Mouse (Mus musculus) testis, adult 2 months (tissue): Measurements from ENCODE around the gene Spon1. TPM values are rescaled to one million over a fixed set of nuclear protein-coding genes. Genes with fewer than 3 reads are reported as not detected.
A peak's percentile ranks its signal among the peaks of the same experiment; 100 is the strongest.

ENCODE experiments used
- H3K27ac ChIP-seq: fragments of 200-500 bp; 2 replicates; pipeline ENCODE4 v1.5.1; 2012; ENCODE audit warnings: low read depth, low read length; ENCODE audit not compliant: control insufficient read depth, insufficient read depth
- H3K27me3 ChIP-seq: fragments of 200-500 bp; 2 replicates; pipeline ENCODE4 v1.6.1; 2012; ENCODE audit warnings: mild to moderate bottlenecking, low read length, moderate library complexity; ENCODE audit not compliant: control insufficient read depth, insufficient read depth
- H3K36me3 ChIP-seq: fragments of 200-500 bp; 2 replicates; pipeline ENCODE4 v1.6.1; 2012; ENCODE audit warnings: mild to moderate bottlenecking, low read length; ENCODE audit not compliant: control insufficient read depth, insufficient read depth
- H3K4me1 ChIP-seq: fragments of 200-500 bp; 2 replicates; pipeline ENCODE4 v1.6.1; 2012; ENCODE audit warnings: low read length; ENCODE audit not compliant: control insufficient read depth, insufficient read depth
- H3K4me3 ChIP-seq: fragments of 200-500 bp; 2 replicates; pipeline ENCODE4 v1.5.1; 2012; ENCODE audit warnings: low read depth, mild to moderate bottlenecking, low read length, moderate library complexity, mixed read lengths; ENCODE audit not compliant: control insufficient read depth
- CTCF ChIP-seq: fragments of 200-500 bp; IDR thresholded peaks from 2 replicates; pipeline ENCODE4 v1.5.1; 2012; ENCODE audit warnings: low read depth, mild to moderate bottlenecking, inconsistent platforms, low read length, moderate library complexity; ENCODE audit not compliant: control insufficient read depth, insufficient read depth, insufficient replicate concordance
- POLR2A ChIP-seq: fragments of 200-500 bp; IDR thresholded peaks from 2 replicates; pipeline ENCODE4 v1.6.1; 2012; ENCODE audit warnings: low read depth, mild to moderate bottlenecking, inconsistent platforms, low read length, moderate library complexity; ENCODE audit not compliant: control insufficient read depth
- polyA plus RNA-seq: library from polyadenylated mRNA; depleted of rRNA; stranded (reverse); fragments of >200 nt; gene quantifications from 2 replicates; pipeline ENCODE4 v1.2.3, GENCODE M21; 2012

The Spon1 gene
- polyA plus RNA-seq, 1 experiment: 3.6 TPM

DNA sequence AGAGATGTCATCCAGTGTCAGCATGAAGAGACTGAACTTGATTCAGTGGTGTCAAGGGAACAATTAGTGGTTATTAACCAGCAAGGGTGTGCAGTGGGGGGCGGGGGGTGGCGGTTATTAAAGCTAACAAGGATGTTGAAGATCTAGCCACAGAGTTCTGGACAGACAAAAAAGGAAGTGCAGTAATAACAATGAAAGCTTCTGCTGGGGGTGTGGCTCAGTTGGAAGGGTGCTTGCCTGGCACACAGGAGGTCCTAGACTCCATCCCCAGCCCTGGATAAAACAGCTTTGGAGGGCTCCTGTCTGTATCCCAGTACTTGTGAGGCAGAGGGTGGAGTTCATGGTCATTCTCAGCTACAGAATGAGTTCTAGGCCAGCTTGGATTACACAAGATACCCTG lies 77.4 kb downstream of the Spon1 start:
- no peaks in the 10 kb centered on the region for H3K4me1 ChIP-seq
- no peak overlapping the region for H3K4me3 ChIP-seq
- H3K36me3 ChIP-seq: no peaks in the 10 kb centered on the region
- H3K27ac ChIP-seq: no peak overlapping the region
- no peaks in the 10 kb centered on the region for H3K27me3 ChIP-seq
- TF ChIP-seq POLR2A (no peak), CTCF (no peak)

DNA sequence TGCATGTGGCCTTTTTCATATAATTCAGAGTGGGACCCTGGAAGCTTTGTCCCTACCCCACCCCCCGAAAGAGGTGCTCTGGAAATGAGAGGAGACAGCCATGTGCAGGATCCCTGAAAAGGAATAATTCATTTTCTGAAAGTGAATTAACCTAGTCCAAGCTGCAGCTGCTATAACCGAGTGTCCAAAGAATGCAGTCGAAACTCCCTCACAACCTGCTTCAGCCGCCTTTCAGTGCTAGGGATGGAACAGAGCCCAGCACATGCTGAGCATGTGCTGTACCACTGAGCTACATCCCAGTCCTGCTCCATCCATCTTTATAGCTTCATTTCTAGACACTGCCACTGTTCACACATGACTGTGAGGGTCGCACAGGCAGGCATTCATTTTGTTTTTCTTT lies 79.4 kb downstream of the Spon1 start:
- Histone ChIP-seq H3K4me1 (no peaks in the 10 kb centered on the region), H3K27me3 (no peaks in the 10 kb centered on the region), H3K27ac (no peak overlapping the region), H3K36me3 (no peaks in the 10 kb centered on the region), H3K4me3 (no peak overlapping the region)
- no peak for TF ChIP-seq POLR2A
- no peak for TF ChIP-seq CTCF

DNA sequence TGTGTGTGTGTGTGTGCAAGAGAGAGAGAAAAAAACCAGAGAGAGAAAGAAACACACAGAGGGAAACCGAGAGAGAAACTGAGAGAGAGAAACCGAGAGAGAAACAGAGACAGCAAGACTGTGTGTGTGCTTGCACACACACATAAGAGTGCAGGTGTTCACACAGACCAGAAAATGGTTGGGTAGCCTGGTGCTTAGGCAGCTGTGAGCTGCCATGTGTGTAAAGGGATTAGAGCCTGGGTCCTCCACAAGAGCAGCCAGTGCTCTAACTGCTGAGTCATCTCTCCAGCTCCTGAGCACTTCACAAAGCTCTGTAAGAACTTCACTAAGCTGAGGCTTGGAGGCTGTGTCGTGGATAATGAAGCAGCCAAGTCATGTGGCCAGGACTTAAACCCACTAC lies 80.8 kb downstream of the Spon1 start:
- TF ChIP-seq POLR2A: no peak
- no peak for TF ChIP-seq CTCF
- Histone ChIP-seq H3K4me1 (no peaks in the 10 kb centered on the region), H3K27ac (no peak overlapping the region), H3K36me3 (no peaks in the 10 kb centered on the region), H3K27me3 (no peaks in the 10 kb centered on the region), H3K4me3 (no peak overlapping the region)

DNA sequence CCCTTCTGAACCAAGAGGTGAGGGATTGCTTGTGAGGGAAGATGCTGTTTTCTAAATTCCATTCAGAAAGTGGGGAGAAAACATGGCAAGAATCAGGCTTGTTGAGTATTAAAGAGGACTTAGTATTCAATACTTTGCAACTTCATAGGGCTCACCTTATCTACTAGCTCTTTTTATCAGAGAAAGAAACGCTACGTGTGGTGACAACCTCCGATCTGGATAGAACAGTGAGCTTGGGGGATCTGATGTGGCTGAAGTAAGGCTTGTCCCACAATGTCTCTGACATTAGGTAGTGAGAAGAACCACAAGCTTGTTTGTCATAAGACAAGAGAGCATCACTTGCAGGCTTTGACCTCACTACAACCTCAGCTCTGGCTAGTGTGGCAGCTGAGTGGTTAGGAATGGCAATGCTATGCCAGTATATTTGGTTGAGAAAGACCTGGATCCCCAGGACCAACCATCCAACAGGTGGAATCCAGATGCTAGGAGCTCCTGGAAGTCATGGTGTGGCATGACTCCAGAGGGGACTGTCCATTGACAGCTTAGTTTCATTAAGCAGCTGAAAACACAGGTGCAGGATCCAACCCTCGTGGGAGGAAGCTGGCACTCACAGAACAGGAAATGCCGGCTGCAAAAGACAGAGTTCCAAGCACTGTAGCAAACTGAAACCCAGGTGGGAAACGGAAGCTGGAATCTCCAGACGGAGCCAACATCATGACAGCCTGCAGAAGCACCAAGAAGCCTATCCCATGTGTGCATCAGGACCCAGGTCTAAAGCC lies 81.4 kb downstream of the Spon1 start:
- H3K4me1 ChIP-seq: no peaks in the 10 kb centered on the region
- H3K27ac ChIP-seq: no peak overlapping the region
- TF ChIP-seq CTCF: no peak
- TF ChIP-seq POLR2A: no peak
- H3K4me3 ChIP-seq: no peak overlapping the region
- H3K27me3 ChIP-seq: no peaks in the 10 kb centered on the region
- no peaks in the 10 kb centered on the region for H3K36me3 ChIP-seq

DNA sequence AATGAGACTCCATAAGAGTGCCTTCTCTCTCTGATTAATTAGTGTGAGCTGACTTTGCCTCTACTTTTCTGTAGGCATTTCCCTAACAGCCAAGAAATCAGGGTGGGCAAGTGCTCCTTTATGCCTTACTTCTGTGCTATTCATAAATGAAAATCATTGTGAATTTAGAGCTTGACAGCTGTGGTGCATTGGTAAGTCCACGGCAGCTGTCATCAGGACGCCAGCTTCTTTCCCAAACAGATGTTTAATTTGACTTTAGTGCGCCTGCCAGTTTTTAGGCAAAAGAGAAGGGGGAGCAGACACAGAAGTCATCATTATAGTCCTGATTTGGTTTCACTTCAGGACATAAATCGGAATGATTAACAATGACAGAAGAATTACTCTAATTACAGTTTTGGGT lies 84.6 kb downstream of the Spon1 start:
- no peaks in the 10 kb centered on the region for H3K4me1 ChIP-seq
- H3K27me3 ChIP-seq: no peaks in the 10 kb centered on the region
- TF ChIP-seq CTCF: no peak
- TF ChIP-seq POLR2A: no peak
- no peak overlapping the region for H3K4me3 ChIP-seq
- no peaks in the 10 kb centered on the region for H3K36me3 ChIP-seq
- no peak overlapping the region for H3K27ac ChIP-seq

DNA sequence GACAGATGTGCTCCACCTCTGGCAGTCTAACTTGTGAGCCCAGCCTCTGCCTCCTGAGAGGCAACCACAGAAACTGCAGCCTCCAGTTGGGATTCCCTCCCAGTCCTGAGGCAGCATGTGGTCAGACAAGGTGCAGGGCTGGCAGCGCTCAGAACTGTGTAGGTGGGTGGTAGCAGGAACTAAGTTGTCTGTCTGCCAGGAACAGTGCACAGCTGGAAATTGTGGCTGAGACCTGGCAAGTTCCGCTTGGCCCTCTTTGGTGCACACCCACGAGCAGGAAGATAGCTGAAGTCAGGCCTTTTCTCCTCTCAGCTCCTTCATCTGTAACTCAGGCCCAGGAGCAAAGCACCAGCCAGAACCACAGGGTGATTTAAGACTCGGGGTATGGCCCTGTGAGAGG lies 89.6 kb downstream of the Spon1 start:
- TF ChIP-seq POLR2A (no peak), CTCF (no peak)
- H3K4me3 ChIP-seq: no peak overlapping the region
- no peaks in the 10 kb centered on the region for H3K27me3 ChIP-seq
- no peak overlapping the region for H3K27ac ChIP-seq
- H3K4me1 ChIP-seq: peaks cover 2% of the 10 kb centered on the region; the same call in 1 of the 2 replicates
- H3K36me3 ChIP-seq: no peaks in the 10 kb centered on the region

DNA sequence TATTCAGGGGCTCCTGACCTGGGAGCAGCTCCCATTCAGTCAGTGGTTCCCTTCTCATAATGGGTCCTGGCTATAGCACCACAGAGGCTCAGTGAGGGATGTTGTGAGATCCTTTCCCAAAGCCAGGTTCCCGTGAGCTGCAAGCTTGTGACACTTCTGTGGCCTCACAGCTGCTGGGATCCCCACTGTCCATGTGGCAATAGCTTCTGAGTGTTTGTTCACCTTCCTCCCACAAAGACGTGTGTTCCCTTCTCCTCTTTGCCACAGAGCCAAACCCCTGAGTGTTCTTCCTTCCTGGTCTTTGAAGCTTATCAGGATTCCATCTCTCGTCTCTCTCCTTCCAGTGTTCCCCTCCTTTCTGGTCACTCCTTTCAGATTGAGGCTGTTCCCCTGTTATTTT lies 90.3 kb downstream of the Spon1 start:
- peaks cover 2% of the 10 kb centered on the region; the same call in 1 of the 2 replicates for H3K4me1 ChIP-seq
- TF ChIP-seq POLR2A: no peak
- TF ChIP-seq CTCF: no peak
- peak overlapping the region; percentile 19; the same call in 1 of the 2 replicates for H3K4me3 ChIP-seq
- no peaks in the 10 kb centered on the region for H3K27me3 ChIP-seq
- no peak overlapping the region for H3K27ac ChIP-seq
- H3K36me3 ChIP-seq: no peaks in the 10 kb centered on the region
